Mouse (Mus musculus) frontal cortex, postnatal 36 days (tissue): ENCODE data around the gene Vezf1.

Experiments used
- DNase-seq, 2 experiments: peaks; one replicate each; pipeline ENCODE4 v3.0.0; 2022; ENCODE audit warnings: low spot score in 2 of 2

Gene Vezf1

GRCm38 (mm10) chr11:88123731-88124130 is 55.7 kb downstream of the Vezf1 start:
- no peak for DNase-seq

- no peak for DNase-seq
These were observed 57.4 kb downstream of the Vezf1 start for GRCm38 (mm10) chr11:88125483-88125882.

- no peak for DNase-seq
These were observed 58.3 kb downstream of the Vezf1 start for GRCm38 (mm10) chr11:88126306-88126793.

DNA sequence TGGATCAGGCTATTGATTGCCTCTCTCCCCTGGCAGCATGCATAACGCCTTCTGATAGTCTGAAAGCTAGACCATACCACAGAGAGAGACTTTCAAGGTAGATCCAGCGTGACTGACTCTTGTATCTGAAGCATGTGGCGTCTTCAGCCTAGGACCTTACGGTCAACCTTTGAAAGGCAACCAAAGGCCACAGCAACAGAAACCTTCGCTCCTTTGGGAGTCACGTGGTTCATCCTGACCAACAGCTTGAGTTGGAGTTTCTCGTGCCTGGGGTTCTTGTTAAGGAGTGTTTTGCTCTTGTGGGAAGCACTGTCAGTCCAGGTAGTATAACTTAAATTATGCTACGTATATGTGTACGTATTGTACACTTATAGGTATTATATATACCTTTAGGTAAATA is 60.4 kb downstream of the Vezf1 start:
- DNase-seq, result no peak

GRCm38 (mm10) chr11:88129281-88129680 is 61.2 kb downstream of the Vezf1 start:
- no peak for DNase-seq

DNA sequence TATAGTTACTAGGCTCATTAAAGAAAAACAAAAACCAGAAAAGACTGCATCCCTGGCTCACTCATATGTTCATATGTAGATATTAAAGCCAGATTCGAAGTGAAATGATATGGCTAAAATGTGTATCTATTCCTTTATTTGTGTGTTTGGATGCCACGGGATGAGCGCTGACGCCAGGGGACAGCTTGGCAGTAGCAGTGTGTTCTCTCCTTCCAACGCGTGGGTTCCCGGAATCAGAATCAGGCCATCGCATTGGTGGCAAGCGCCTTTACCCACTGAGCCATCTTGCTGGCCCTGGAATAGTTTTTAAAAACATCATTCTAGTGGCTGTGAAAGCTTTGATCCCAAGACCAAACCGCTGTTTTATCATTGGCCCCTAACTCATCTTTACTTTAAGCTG is 61.9 kb downstream of the Vezf1 start:
- DNase-seq, result no peak

GRCm38 (mm10) chr11:88131847-88132246 is 63.8 kb downstream of the Vezf1 start:
- no peak for DNase-seq
